Mouse (Mus musculus): Measurements from ENCODE around the gene Proser2. TPM values are rescaled to one million over a fixed set of nuclear protein-coding genes. Genes with fewer than 3 reads are reported as not detected.

Gene Proser2
- polyA plus RNA-seq (2014; fragmentation: Nextera tagmentation; extraction: Ambion mirVana): 11.2 and 12.0 TPM in 2 replicates

GRCm38 (mm10) chr2:6129555-6130355 lies at the start of gene Proser2:
TSS of gene Proser2 (minus strand) at chr2:6130211.
- H3K36me3 ChIP-seq (ENCODE audit: control insufficient read depth, insufficient read depth, low read length): no peaks in the 10 kb centered on the region
- ATAC-seq (replicated peaks; ENCODE audit: insufficient number of reproducible peaks, low FRiP score, low TSS enrichment): peak; percentile 85
- WGBS (ENCODE audit: insufficient replicate concordance): under 1% methylated on average over 83 of the region's 83 CpGs

GRCm38 (mm10) chr2:6179749-6180117 lies 49.7 kb upstream of the Proser2 start:
- H3K9ac ChIP-seq (ENCODE audit: low read depth, low read length): no peak overlapping the region
- H3K4me2 ChIP-seq: no peak overlapping the region
- H3K27me3 ChIP-seq (ENCODE audit: control insufficient read depth, insufficient read depth, low read length): no peaks in the 10 kb centered on the region
- H3K9me3 ChIP-seq (replicated peaks; ENCODE audit: control insufficient read depth, low read length): peaks cover 6% of the 10 kb centered on the region; the same call in 1 of the 2 replicates
- no peak for ATAC-seq (replicated peaks; ENCODE audit: insufficient number of reproducible peaks, low FRiP score, low TSS enrichment)
- H3K27ac ChIP-seq (ENCODE audit: low read depth, low read length): no peak overlapping the region
- H3K4me1 ChIP-seq (ENCODE audit: control insufficient read depth, insufficient read depth, low read length): no peaks in the 10 kb centered on the region
- H3K4me3 ChIP-seq (ENCODE audit: low read depth, low read length): no peak overlapping the region
- no peaks in the 10 kb centered on the region for H3K36me3 ChIP-seq (ENCODE audit: control insufficient read depth, insufficient read depth, low read length)
- 83% methylated on average over 1 of the region's 1 CpGs for WGBS (ENCODE audit: insufficient replicate concordance)

More at GRCm38 (mm10) chr2:6129555-6130355, at the start of gene Proser2:
- Histone ChIP-seq H3K27ac (ENCODE audit: low read depth, low read length) (no peak within 1 kb of the TSS), H3K27me3 (ENCODE audit: control insufficient read depth, insufficient read depth, low read length) (no peaks in the 10 kb centered on the region), H3K9me3 (replicated peaks; ENCODE audit: control insufficient read depth, low read length) (no peaks in the 10 kb centered on the region), H3K4me3 (ENCODE audit: low read depth, low read length) (peak within 1 kb of the TSS; percentile 81), H3K9ac (ENCODE audit: low read depth, low read length) (peak within 1 kb of the TSS; percentile 78), H3K4me2 (peak within 1 kb of the TSS; percentile 89), H3K4me1 (ENCODE audit: control insufficient read depth, insufficient read depth, low read length) (peaks cover 3% of the 10 kb centered on the region; the same call in 1 of the 2 replicates)

GRCm38 (mm10) chr2:6178901-6179748 lies 49.1 kb upstream of the Proser2 start:
- H3K9me3 ChIP-seq (replicated peaks; ENCODE audit: control insufficient read depth, low read length): 0 out of 2 replicates have a peak, but pooled peaks cover 1% of the 10 kb centered on the region
- no peaks in the 10 kb centered on the region for H3K36me3 ChIP-seq (ENCODE audit: control insufficient read depth, insufficient read depth, low read length)
- H3K4me1 ChIP-seq (ENCODE audit: control insufficient read depth, insufficient read depth, low read length): no peaks in the 10 kb centered on the region
- H3K27me3 ChIP-seq (ENCODE audit: control insufficient read depth, insufficient read depth, low read length): no peaks in the 10 kb centered on the region
- H3K9ac ChIP-seq (ENCODE audit: low read depth, low read length): no peak overlapping the region
- ATAC-seq (replicated peaks; ENCODE audit: insufficient number of reproducible peaks, low FRiP score, low TSS enrichment): no peak
- no peak overlapping the region for H3K4me3 ChIP-seq (ENCODE audit: low read depth, low read length)
- H3K4me2 ChIP-seq: no peak overlapping the region
- H3K27ac ChIP-seq (ENCODE audit: low read depth, low read length): no peak overlapping the region
- WGBS (ENCODE audit: insufficient replicate concordance): 82% methylated on average over 16 of the region's 16 CpGs

- H3K36me3 ChIP-seq (ENCODE audit: control insufficient read depth, insufficient read depth, low read length): no peaks in the 10 kb centered on the region
- no peak overlapping the region for H3K9ac ChIP-seq (ENCODE audit: low read depth, low read length)
- no peak overlapping the region for H3K4me2 ChIP-seq
- no peaks in the 10 kb centered on the region for H3K4me1 ChIP-seq (ENCODE audit: control insufficient read depth, insufficient read depth, low read length)
- no peaks in the 10 kb centered on the region for H3K27me3 ChIP-seq (ENCODE audit: control insufficient read depth, insufficient read depth, low read length)
- 61% methylated on average over 3 of the region's 3 CpGs for WGBS (ENCODE audit: insufficient replicate concordance)
- ATAC-seq (replicated peaks; ENCODE audit: insufficient number of reproducible peaks, low FRiP score, low TSS enrichment): no peak
- H3K9me3 ChIP-seq (replicated peaks; ENCODE audit: control insufficient read depth, low read length): no peaks in the 10 kb centered on the region
- no peak overlapping the region for H3K4me3 ChIP-seq (ENCODE audit: low read depth, low read length)
- no peak overlapping the region for H3K27ac ChIP-seq (ENCODE audit: low read depth, low read length)
Observed at GRCm38 (mm10) chr2:6173013-6173412, 43.0 kb upstream of the Proser2 start.

- H3K4me1 ChIP-seq (ENCODE audit: control insufficient read depth, insufficient read depth, low read length): no peaks in the 10 kb centered on the region
- WGBS (ENCODE audit: insufficient replicate concordance): 69% methylated on average over 2 of the region's 2 CpGs
- no peaks in the 10 kb centered on the region for H3K36me3 ChIP-seq (ENCODE audit: control insufficient read depth, insufficient read depth, low read length)
- 0 out of 2 replicates have a peak, but pooled peaks have one; percentile 18 for ATAC-seq (replicated peaks; ENCODE audit: insufficient number of reproducible peaks, low FRiP score, low TSS enrichment)
- H3K4me3 ChIP-seq (ENCODE audit: low read depth, low read length): no peak overlapping the region
- no peaks in the 10 kb centered on the region for H3K27me3 ChIP-seq (ENCODE audit: control insufficient read depth, insufficient read depth, low read length)
- no peak overlapping the region for H3K4me2 ChIP-seq
- no peaks in the 10 kb centered on the region for H3K9me3 ChIP-seq (replicated peaks; ENCODE audit: control insufficient read depth, low read length)
- H3K27ac ChIP-seq (ENCODE audit: low read depth, low read length): no peak overlapping the region
- no peak overlapping the region for H3K9ac ChIP-seq (ENCODE audit: low read depth, low read length)
Observed at GRCm38 (mm10) chr2:6168560-6168959, 38.5 kb upstream of the Proser2 start.

GRCm38 (mm10) chr2:6167843-6168558 lies 38.0 kb upstream of the Proser2 start:
- H3K4me1 ChIP-seq (ENCODE audit: control insufficient read depth, insufficient read depth, low read length): no peaks in the 10 kb centered on the region
- WGBS (ENCODE audit: insufficient replicate concordance): 12% methylated on average over 5 of the region's 5 CpGs
- ATAC-seq (replicated peaks; ENCODE audit: insufficient number of reproducible peaks, low FRiP score, low TSS enrichment): no peak; the same call in 1 of the 2 replicates

GRCm38 (mm10) chr2:6165771-6166170 lies 35.8 kb upstream of the Proser2 start:
- 71% methylated on average over 6 of the region's 6 CpGs for WGBS (ENCODE audit: insufficient replicate concordance)
- no peak for ATAC-seq (replicated peaks; ENCODE audit: insufficient number of reproducible peaks, low FRiP score, low TSS enrichment)
- no peaks in the 10 kb centered on the region for H3K9me3 ChIP-seq (replicated peaks; ENCODE audit: control insufficient read depth, low read length)

More at GRCm38 (mm10) chr2:6167843-6168558, 38.0 kb upstream of the Proser2 start:
- Histone ChIP-seq H3K9ac (ENCODE audit: low read depth, low read length) (no peak overlapping the region), H3K36me3 (ENCODE audit: control insufficient read depth, insufficient read depth, low read length) (no peaks in the 10 kb centered on the region), H3K4me3 (ENCODE audit: low read depth, low read length) (no peak overlapping the region), H3K9me3 (replicated peaks; ENCODE audit: control insufficient read depth, low read length) (no peaks in the 10 kb centered on the region), H3K27ac (ENCODE audit: low read depth, low read length) (no peak overlapping the region), H3K4me2 (no peak overlapping the region), H3K27me3 (ENCODE audit: control insufficient read depth, insufficient read depth, low read length) (no peaks in the 10 kb centered on the region)

GRCm38 (mm10) chr2:6164606-6165290 lies 34.7 kb upstream of the Proser2 start:
- no peak overlapping the region for H3K4me3 ChIP-seq (ENCODE audit: low read depth, low read length)
- ATAC-seq (replicated peaks; ENCODE audit: insufficient number of reproducible peaks, low FRiP score, low TSS enrichment): no peak
- no peak overlapping the region for H3K27ac ChIP-seq (ENCODE audit: low read depth, low read length)
- H3K9ac ChIP-seq (ENCODE audit: low read depth, low read length): no peak overlapping the region
- whole genome bisulfite sequencing (ENCODE audit: insufficient replicate concordance): 59% methylated on average over 16 of the region's 16 CpGs
- H3K4me1 ChIP-seq (ENCODE audit: control insufficient read depth, insufficient read depth, low read length): no peaks in the 10 kb centered on the region
- no peaks in the 10 kb centered on the region for H3K36me3 ChIP-seq (ENCODE audit: control insufficient read depth, insufficient read depth, low read length)
- H3K4me2 ChIP-seq: no peak overlapping the region
- H3K27me3 ChIP-seq (ENCODE audit: control insufficient read depth, insufficient read depth, low read length): no peaks in the 10 kb centered on the region
- no peaks in the 10 kb centered on the region for H3K9me3 ChIP-seq (replicated peaks; ENCODE audit: control insufficient read depth, low read length)

More at GRCm38 (mm10) chr2:6165771-6166170, 35.8 kb upstream of the Proser2 start:
- no peak overlapping the region for H3K4me2 ChIP-seq
- H3K27me3 ChIP-seq (ENCODE audit: control insufficient read depth, insufficient read depth, low read length): no peaks in the 10 kb centered on the region
- H3K4me1 ChIP-seq (ENCODE audit: control insufficient read depth, insufficient read depth, low read length): no peaks in the 10 kb centered on the region
- H3K27ac ChIP-seq (ENCODE audit: low read depth, low read length): no peak overlapping the region
- H3K4me3 ChIP-seq (ENCODE audit: low read depth, low read length): no peak overlapping the region
- no peaks in the 10 kb centered on the region for H3K36me3 ChIP-seq (ENCODE audit: control insufficient read depth, insufficient read depth, low read length)
- H3K9ac ChIP-seq (ENCODE audit: low read depth, low read length): no peak overlapping the region
